Mouse (Mus musculus): ENCODE measurements around the gene Kcnma1. TPM values are rescaled to one million over a fixed set of nuclear protein-coding genes. Genes with fewer than 3 reads are reported as not detected.

The Kcnma1 gene
- polyA plus RNA-seq, 1 experiment from 2014 or later = 0.31 TPM

- Histone ChIP-seq H3K27ac (replicated peaks in 1 of 2; ENCODE audit: control insufficient read depth in 1 of 2, insufficient read depth in 1 of 2, low read depth in 2 of 2, low read length in 2 of 2) (no peak overlapping the region), H3K27me3 (ENCODE audit: control insufficient read depth, insufficient read depth, low read length) (no peaks in the 10 kb centered on the region), H3K36me3 (ENCODE audit: control insufficient read depth, insufficient read depth, low read length) (no peaks in the 10 kb centered on the region), H3K9ac (ENCODE audit: low read length) (no peak overlapping the region), H3K4me3 (ENCODE audit: control insufficient read depth in 1 of 2, insufficient read depth in 1 of 2, low read depth in 1 of 2, low read length in 2 of 2) (no peak overlapping the region), H3K9me3 (ENCODE audit: control insufficient read depth, low read length) (no peaks in the 10 kb centered on the region), H3K4me2 (ENCODE audit: low read length) (no peak overlapping the region), H3K4me1 (ENCODE audit: control insufficient read depth in 2 of 2, insufficient read depth in 2 of 2, low read length in 2 of 2) (no peaks in the 10 kb centered on the region; a peak in 1 of 4 replicates)
- ATAC-seq (ENCODE audit: insufficient number of reproducible peaks, insufficient read depth, low FRiP score, low read depth) = no peak
- WGBS = 89% methylated on average over 2 of the region's 2 CpGs
These were observed 496.9 kb downstream of the Kcnma1 start for GRCm38 (mm10) chr14:23517374-23517773.

- no peak overlapping the region for H3K27ac ChIP-seq (replicated peaks in 1 of 2; ENCODE audit: control insufficient read depth in 1 of 2, insufficient read depth in 1 of 2, low read depth in 2 of 2, low read length in 2 of 2)
- H3K4me1 ChIP-seq (ENCODE audit: control insufficient read depth in 2 of 2, insufficient read depth in 2 of 2, low read length in 2 of 2) = no peaks in the 10 kb centered on the region
- no peak overlapping the region for H3K4me2 ChIP-seq (ENCODE audit: low read length)
- H3K36me3 ChIP-seq (ENCODE audit: control insufficient read depth, insufficient read depth, low read length) = no peaks in the 10 kb centered on the region
- no peaks in the 10 kb centered on the region for H3K27me3 ChIP-seq (ENCODE audit: control insufficient read depth, insufficient read depth, low read length)
- no peak overlapping the region for H3K9ac ChIP-seq (ENCODE audit: low read length)
- H3K4me3 ChIP-seq (ENCODE audit: control insufficient read depth in 1 of 2, insufficient read depth in 1 of 2, low read depth in 1 of 2, low read length in 2 of 2) = no peak overlapping the region
- no peaks in the 10 kb centered on the region for H3K9me3 ChIP-seq (ENCODE audit: control insufficient read depth, low read length)
- 75% methylated on average over 5 of the region's 5 CpGs for WGBS
- ATAC-seq (ENCODE audit: insufficient number of reproducible peaks, insufficient read depth, low FRiP score, low read depth) = no peak
These were observed 504.5 kb downstream of the Kcnma1 start for GRCm38 (mm10) chr14:23509792-23510191.

GRCm38 (mm10) chr14:23502236-23502790 lies 512.0 kb downstream of the Kcnma1 start:
- Histone ChIP-seq H3K9ac (ENCODE audit: low read length) (no peak overlapping the region), H3K27ac (replicated peaks in 1 of 2; ENCODE audit: control insufficient read depth in 1 of 2, insufficient read depth in 1 of 2, low read depth in 2 of 2, low read length in 2 of 2) (no peak overlapping the region), H3K4me1 (ENCODE audit: control insufficient read depth in 2 of 2, insufficient read depth in 2 of 2, low read length in 2 of 2) (peaks cover 6 to 11% of the 10 kb centered on the region in 2 experiments), H3K27me3 (ENCODE audit: control insufficient read depth, insufficient read depth, low read length) (no peaks in the 10 kb centered on the region), H3K4me3 (ENCODE audit: control insufficient read depth in 1 of 2, insufficient read depth in 1 of 2, low read depth in 1 of 2, low read length in 2 of 2) (no peak overlapping the region), H3K9me3 (ENCODE audit: control insufficient read depth, low read length) (no peaks in the 10 kb centered on the region), H3K36me3 (ENCODE audit: control insufficient read depth, insufficient read depth, low read length) (no peaks in the 10 kb centered on the region), H3K4me2 (ENCODE audit: low read length) (peak overlapping the region; percentile 39)
- WGBS = 13% methylated on average over 8 of the region's 8 CpGs
- ATAC-seq (ENCODE audit: insufficient number of reproducible peaks, insufficient read depth, low FRiP score, low read depth) = no peak

- Histone ChIP-seq H3K27me3 (ENCODE audit: control insufficient read depth, insufficient read depth, low read length) (no peaks in the 10 kb centered on the region), H3K36me3 (ENCODE audit: control insufficient read depth, insufficient read depth, low read length) (no peaks in the 10 kb centered on the region), H3K4me3 (ENCODE audit: control insufficient read depth in 1 of 2, insufficient read depth in 1 of 2, low read depth in 1 of 2, low read length in 2 of 2) (no peak overlapping the region), H3K4me1 (ENCODE audit: control insufficient read depth in 2 of 2, insufficient read depth in 2 of 2, low read length in 2 of 2) (peaks cover under 1% of the 10 kb centered on the region in 2 experiments; a peak in 3 of 4 replicates), H3K9me3 (ENCODE audit: control insufficient read depth, low read length) (no peaks in the 10 kb centered on the region), H3K9ac (ENCODE audit: low read length) (no peak overlapping the region), H3K4me2 (ENCODE audit: low read length) (no peak overlapping the region), H3K27ac (replicated peaks in 1 of 2; ENCODE audit: control insufficient read depth in 1 of 2, insufficient read depth in 1 of 2, low read depth in 2 of 2, low read length in 2 of 2) (no peak overlapping the region)
- ATAC-seq (ENCODE audit: insufficient number of reproducible peaks, insufficient read depth, low FRiP score, low read depth) = no peak
- WGBS = 86% methylated on average over 3 of the region's 3 CpGs
These were observed 517.5 kb downstream of the Kcnma1 start for GRCm38 (mm10) chr14:23496801-23497200.

- H3K4me2 ChIP-seq (ENCODE audit: low read length) = no peak overlapping the region
- H3K9ac ChIP-seq (ENCODE audit: low read length) = no peak overlapping the region
- H3K27ac ChIP-seq (replicated peaks in 1 of 2; ENCODE audit: control insufficient read depth in 1 of 2, insufficient read depth in 1 of 2, low read depth in 2 of 2, low read length in 2 of 2) = no peak overlapping the region
- no peak for ATAC-seq (ENCODE audit: insufficient number of reproducible peaks, insufficient read depth, low FRiP score, low read depth)
- H3K27me3 ChIP-seq (ENCODE audit: control insufficient read depth, insufficient read depth, low read length) = no peaks in the 10 kb centered on the region
- H3K4me1 ChIP-seq (ENCODE audit: control insufficient read depth in 2 of 2, insufficient read depth in 2 of 2, low read length in 2 of 2) = no peaks in the 10 kb centered on the region; a peak in 1 of 4 replicates
- H3K36me3 ChIP-seq (ENCODE audit: control insufficient read depth, insufficient read depth, low read length) = no peaks in the 10 kb centered on the region
- no peaks in the 10 kb centered on the region for H3K9me3 ChIP-seq (ENCODE audit: control insufficient read depth, low read length)
- WGBS = 71% methylated on average over 4 of the region's 4 CpGs
- no peak overlapping the region for H3K4me3 ChIP-seq (ENCODE audit: control insufficient read depth in 1 of 2, insufficient read depth in 1 of 2, low read depth in 1 of 2, low read length in 2 of 2)
These were observed 518.0 kb downstream of the Kcnma1 start for GRCm38 (mm10) chr14:23496236-23496740.

GRCm38 (mm10) chr14:23494496-23494800 lies 519.8 kb downstream of the Kcnma1 start:
- Histone ChIP-seq H3K27me3 (ENCODE audit: control insufficient read depth, insufficient read depth, low read length) (no peaks in the 10 kb centered on the region), H3K9ac (ENCODE audit: low read length) (no peak overlapping the region), H3K4me1 (ENCODE audit: control insufficient read depth in 2 of 2, insufficient read depth in 2 of 2, low read length in 2 of 2) (no peaks in the 10 kb centered on the region; a peak in 1 of 4 replicates), H3K4me2 (ENCODE audit: low read length) (no peak overlapping the region), H3K4me3 (ENCODE audit: control insufficient read depth in 1 of 2, insufficient read depth in 1 of 2, low read depth in 1 of 2, low read length in 2 of 2) (no peak overlapping the region), H3K9me3 (ENCODE audit: control insufficient read depth, low read length) (no peaks in the 10 kb centered on the region), H3K36me3 (ENCODE audit: control insufficient read depth, insufficient read depth, low read length) (no peaks in the 10 kb centered on the region), H3K27ac (replicated peaks in 1 of 2; ENCODE audit: control insufficient read depth in 1 of 2, insufficient read depth in 1 of 2, low read depth in 2 of 2, low read length in 2 of 2) (no peak overlapping the region)
- WGBS = 53% methylated on average over 3 of the region's 3 CpGs
- ATAC-seq (ENCODE audit: insufficient number of reproducible peaks, insufficient read depth, low FRiP score, low read depth) = no peak

- Histone ChIP-seq H3K27ac (replicated peaks in 1 of 2; ENCODE audit: control insufficient read depth in 1 of 2, insufficient read depth in 1 of 2, low read depth in 2 of 2, low read length in 2 of 2) (no peak overlapping the region), H3K4me3 (ENCODE audit: control insufficient read depth in 1 of 2, insufficient read depth in 1 of 2, low read depth in 1 of 2, low read length in 2 of 2) (no peak overlapping the region), H3K4me1 (ENCODE audit: control insufficient read depth in 2 of 2, insufficient read depth in 2 of 2, low read length in 2 of 2) (no peaks in the 10 kb centered on the region; a peak in 1 of 4 replicates), H3K4me2 (ENCODE audit: low read length) (no peak overlapping the region), H3K9ac (ENCODE audit: low read length) (no peak overlapping the region), H3K27me3 (ENCODE audit: control insufficient read depth, insufficient read depth, low read length) (no peaks in the 10 kb centered on the region), H3K36me3 (ENCODE audit: control insufficient read depth, insufficient read depth, low read length) (no peaks in the 10 kb centered on the region), H3K9me3 (ENCODE audit: control insufficient read depth, low read length) (no peaks in the 10 kb centered on the region)
- 72% methylated on average over 8 of the region's 8 CpGs for WGBS
- ATAC-seq (ENCODE audit: insufficient number of reproducible peaks, insufficient read depth, low FRiP score, low read depth) = no peak
These were observed 520.4 kb downstream of the Kcnma1 start for GRCm38 (mm10) chr14:23493750-23494495.
